Mouse (Mus musculus): ENCODE results near the gene Rnasel.

DNA sequence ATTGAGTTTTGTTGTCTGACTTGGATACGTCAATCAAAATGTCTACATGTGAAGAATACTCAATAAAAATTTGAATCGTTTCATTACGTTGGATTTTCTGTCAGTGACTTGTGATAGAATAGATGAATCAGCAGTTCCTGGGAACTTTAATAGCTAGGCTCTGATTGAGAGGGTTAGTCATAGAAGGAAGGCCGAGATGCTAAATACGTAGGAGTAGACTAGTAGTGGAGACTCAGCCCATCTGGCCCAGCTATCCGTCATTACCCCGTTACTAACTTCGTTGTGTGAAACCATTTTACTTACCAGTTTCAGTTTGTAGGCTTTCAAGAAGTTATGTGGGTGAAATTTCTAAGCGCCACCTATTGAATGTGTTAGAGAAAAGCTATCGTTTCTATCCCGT, 14.9 kb downstream of the Rnasel start:
- no peak for TF ChIP-seq CTCF (IDR thresholded peaks at IDR 0.05; ENCODE audit: low read depth, low read length)
- no peak for TF ChIP-seq POLR2A (IDR thresholded peaks at IDR 0.05; ENCODE audit: extremely low read depth, insufficient read depth, low read length)
